Mouse (Mus musculus) CH12.LX (cell line): ENCODE data around the gene Slc6a3.

ENCODE experiments used
- CTCF ChIP-seq, 2 experiments: IDR thresholded peaks in 1 of 2; conservative IDR thresholded peaks in 1 of 2; 2 replicates each; pipeline ENCODE4 v1.5.1; 2011 to 2012; ENCODE audit warnings: low read depth in 2 of 2, low read length in 2 of 2, improper control_type of control experiment in 1 of 2, inconsistent platforms in 1 of 2, mild to moderate bottlenecking in 1 of 2, moderate library complexity in 1 of 2
- E2F4 ChIP-seq: IDR thresholded peaks from 2 replicates; pipeline ENCODE4 v1.6.1; 2011; ENCODE audit warnings: low read depth, low read length, improper control_type of control experiment; ENCODE audit not compliant: insufficient replicate concordance
- JUN ChIP-seq: IDR thresholded peaks from 2 replicates; pipeline ENCODE4 v1.6.1; 2011; ENCODE audit warnings: low read depth, mild to moderate bottlenecking, low read length, improper control_type of control experiment, moderate library complexity; ENCODE audit not compliant: insufficient read depth
- MAFK ChIP-seq: IDR thresholded peaks from 2 replicates; pipeline ENCODE4 v1.6.1; 2011; ENCODE audit warnings: low read length, improper control_type of control experiment; ENCODE audit not compliant: insufficient replicate concordance
- POLR2A ChIP-seq: IDR thresholded peaks from 2 replicates; pipeline ENCODE4 v1.6.1; 2011; ENCODE audit warnings: low read depth, mild to moderate bottlenecking, improper control_type of control experiment, low read length
- POLR2AphosphoS2 ChIP-seq: IDR thresholded peaks from 2 replicates; pipeline ENCODE4 v1.6.1; 2011; ENCODE audit warnings: low read depth, low read length, improper control_type of control experiment
- TBP ChIP-seq: conservative IDR thresholded peaks from 2 replicates; pipeline ENCODE4 v1.6.1; 2011; ENCODE audit warnings: low read depth, low read length, improper control_type of control experiment
- TCF12 ChIP-seq: IDR thresholded peaks from 2 replicates; pipeline ENCODE4 v1.6.1; 2014; ENCODE audit warnings: low read depth, mild to moderate bottlenecking, inconsistent platforms, low read length, improper control_type of control experiment
- UBTF ChIP-seq: IDR thresholded peaks from 2 replicates; pipeline ENCODE4 v1.6.1; 2012; ENCODE audit warnings: low read depth, mild to moderate bottlenecking, inconsistent platforms, low read length, improper control_type of control experiment, moderate library complexity
- USF1 ChIP-seq: IDR thresholded peaks from 2 replicates; pipeline ENCODE4 v1.6.1; 2014; ENCODE audit warnings: low read depth, mild to moderate bottlenecking, inconsistent platforms, low read length, improper control_type of control experiment
- USF2 ChIP-seq: conservative IDR thresholded peaks from 2 replicates; pipeline ENCODE4 v1.6.1; 2011; ENCODE audit warnings: low read depth, low read length, improper control_type of control experiment
- ZKSCAN1 ChIP-seq: IDR thresholded peaks from 2 replicates; pipeline ENCODE4 v1.6.1; 2012; ENCODE audit warnings: low read depth, inconsistent platforms, low read length, improper control_type of control experiment, borderline replicate concordance

GRCm38 (mm10) chr13:73508817-73509550 lies 27.6 kb upstream of the Slc6a3 start:
- no peak for TF ChIP-seq CTCF (conservative IDR thresholded peaks at IDR 0.05 in 1 of 2, IDR thresholded peaks at IDR 0.05 in 1 of 2; ENCODE audit: low read depth in 2 of 2, low read length in 2 of 2)
- TF ChIP-seq ZKSCAN1 = no peak
- TF ChIP-seq USF1 = no peak
- TF ChIP-seq E2F4 = no peak
- TF ChIP-seq POLR2A = no peak
- TF ChIP-seq MAFK = no peak
- no peak for TF ChIP-seq TBP
- no peak for TF ChIP-seq USF2
- TF ChIP-seq JUN = no peak
- no peak for TF ChIP-seq UBTF
- TF ChIP-seq TCF12 = no peak
- TF ChIP-seq POLR2AphosphoS2 = no peak
